Mouse (Mus musculus) MN1 (cell line): ENCODE results near the gene Cldn7.
"Not testable (repeated sequence)": the region's sequence is repeated elsewhere in the genome, so short reads cannot be mapped to it uniquely, and the experiment has no call there.

Experiments
- DNase-seq: peaks from one replicate; pipeline ENCODE4 v3.0.0-alpha.2; 2016; ENCODE audit warnings: low spot score

The Cldn7 gene

GRCm38 (mm10) chr11:69955618-69956017 is 9.0 kb upstream of the Cldn7 start:
- DNase-seq, result not testable (repeated sequence)

- DNase-seq, result no peak
These were observed 8.4 kb upstream of the Cldn7 start for GRCm38 (mm10) chr11:69956218-69956617.

- no peak for DNase-seq
These were observed 4.0 kb upstream of the Cldn7 start for GRCm38 (mm10) chr11:69960616-69961015.

- DNase-seq, result no peak
These were observed 2.7 kb upstream of the Cldn7 start for GRCm38 (mm10) chr11:69961841-69962240.

- no peak for DNase-seq
These were observed 859 bp downstream of the Cldn7 start for GRCm38 (mm10) chr11:69965271-69966005.

GRCm38 (mm10) chr11:69966006-69966859 is 1.7 kb downstream of the Cldn7 start:
- no peak for DNase-seq

- no peak for DNase-seq
These were observed 2.4 kb downstream of the Cldn7 start for GRCm38 (mm10) chr11:69966860-69967517.

- no peak for DNase-seq
These were observed 4.2 kb downstream of the Cldn7 start for GRCm38 (mm10) chr11:69968793-69969192.

GRCm38 (mm10) chr11:69970222-69970621 is 5.6 kb downstream of the Cldn7 start:
- no peak for DNase-seq

GRCm38 (mm10) chr11:69970775-69971174 is 6.2 kb downstream of the Cldn7 start:
- DNase-seq, result no peak

- no peak for DNase-seq
These were observed 10.3 kb downstream of the Cldn7 start for GRCm38 (mm10) chr11:69974907-69975306.

GRCm38 (mm10) chr11:69976271-69976670 is 11.7 kb downstream of the Cldn7 start:
- no peak for DNase-seq

- DNase-seq, result no peak
These were observed 15.2 kb downstream of the Cldn7 start for GRCm38 (mm10) chr11:69979827-69980195.

- peak; percentile 97 for DNase-seq
These were observed 15.9 kb downstream of the Cldn7 start for GRCm38 (mm10) chr11:69980196-69981140.

- DNase-seq, result no peak
These were observed 16.7 kb downstream of the Cldn7 start, which contains the start of gene Ctdnep1 for GRCm38 (mm10) chr11:69981141-69981762. Gene Ctdnep1, plus strand, starts transcription at chr11:69981156.

GRCm38 (mm10) chr11:69982225-69982624 is 17.6 kb downstream of the Cldn7 start, which contains the start of gene Elp5:
Gene Elp5, minus strand, starts transcription at chr11:69982517.
- no peak for DNase-seq

GRCm38 (mm10) chr11:69982877-69983276 is 18.3 kb downstream of the Cldn7 start:
- no peak for DNase-seq

GRCm38 (mm10) chr11:69983377-69983776 is 18.8 kb downstream of the Cldn7 start:
- DNase-seq, result no peak

GRCm38 (mm10) chr11:69984431-69984830 is 19.9 kb downstream of the Cldn7 start:
- no peak for DNase-seq

- DNase-seq, result no peak
These were observed 25.4 kb downstream of the Cldn7 start for GRCm38 (mm10) chr11:69989949-69990348.
